Comparison of ENCODE assay signal across 25 mouse cellular contexts in the genomic region with DNA sequence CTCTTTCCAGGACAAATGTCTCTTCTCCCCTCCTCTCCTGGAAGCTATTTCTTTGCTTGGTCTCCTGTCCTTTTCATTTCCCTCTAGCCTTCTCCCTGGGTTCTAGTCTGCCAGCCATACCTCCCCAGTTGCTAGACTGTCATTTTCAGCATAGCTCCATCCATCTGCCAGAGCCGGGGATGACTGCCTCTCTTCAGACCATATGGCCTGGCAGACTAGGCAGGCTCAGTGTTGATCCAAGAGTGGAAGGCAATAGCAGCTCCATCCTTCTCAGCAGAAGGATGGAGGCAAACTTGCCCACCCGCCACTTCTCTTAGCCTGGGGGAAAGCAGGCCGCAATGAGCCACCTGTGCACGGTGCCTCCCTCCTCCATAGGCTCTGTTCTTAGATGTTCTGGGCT.
A peak's percentile ranks its signal among the peaks of the same experiment; 100 is the strongest.
DNase-seq lines count a peak whose midpoint lies in the region; ATAC-seq and TF ChIP-seq lines count a peak whose summit lies in the region.
"Had no signal": no experiment of that assay in that cellular context is flagged by ENCODE, and none has a peak within 500 bp of the region (broad histone marks: within the 10 kb centered on the region; RNA-seq: fewer than 3 reads in every experiment).

No protein-coding gene starts in this region.

- no peak overlapping the region for H3K4me2 ChIP-seq in forebrain, postnatal 0 days (ENCODE audit: low read depth)
- H3K4me2 ChIP-seq: embryonic facial prominence, embryonic 13.5 days; heart, embryonic 11.5 days; hindbrain, embryonic 14.5 days; intestine, embryonic 15.5 days; kidney, embryonic 15.5 days; limb, embryonic 12.5 days; liver, embryonic 13.5 days; lung, embryonic 15.5 days; midbrain, embryonic 12.5 days; stomach, embryonic 15.5 days had no signal

- H3K27ac ChIP-seq in forebrain, postnatal 0 days (ENCODE audit: low read depth, low read length) = no peak overlapping the region
- H3K27ac ChIP-seq: embryonic facial prominence, embryonic 13.5 days; hindbrain, embryonic 14.5 days; intestine, embryonic 15.5 days; kidney, embryonic 15.5 days; limb, embryonic 12.5 days; liver, embryonic 13.5 days; lung, embryonic 15.5 days; macrophage; midbrain, embryonic 12.5 days; stomach, embryonic 15.5 days had no signal

- TF ChIP-seq CTCF in forebrain, postnatal 0 days (IDR thresholded peaks at IDR 0.05; ENCODE audit: low read depth) = no peak

- no peak overlapping the region for H3K9ac ChIP-seq in forebrain, postnatal 0 days
- H3K9ac ChIP-seq: embryonic facial prominence, embryonic 13.5 days; hindbrain, embryonic 14.5 days; intestine, embryonic 15.5 days; kidney, embryonic 15.5 days; limb, embryonic 12.5 days; liver, embryonic 13.5 days; lung, embryonic 15.5 days; midbrain, embryonic 12.5 days; stomach, embryonic 15.5 days had no signal

- no peaks in the 10 kb centered on the region for H3K9me3 ChIP-seq in forebrain, postnatal 0 days (ENCODE audit: low read length)
- H3K9me3 ChIP-seq: embryonic facial prominence, embryonic 13.5 days; G1E; intestine, embryonic 15.5 days; kidney, embryonic 15.5 days; limb, embryonic 12.5 days; liver, embryonic 13.5 days; lung, embryonic 15.5 days; midbrain, embryonic 12.5 days; stomach, embryonic 15.5 days had no signal

- no peak overlapping the region for H3K4me3 ChIP-seq in forebrain, postnatal 0 days (ENCODE audit: low read depth, low read length)
- H3K4me3 ChIP-seq: embryonic facial prominence, embryonic 13.5 days; intestine, embryonic 15.5 days; kidney, embryonic 15.5 days; limb, embryonic 12.5 days; liver, embryonic 13.5 days; lung, embryonic 15.5 days; midbrain, embryonic 12.5 days; stomach, embryonic 15.5 days had no signal

- peak; percentile 65 for ATAC-seq in forebrain, postnatal 0 days
- ATAC-seq: CD4-positive, CD25-positive, alpha-beta regulatory T cell, adult 4 months; intestine, embryonic 15.5 days had no signal

- H3K4me1 ChIP-seq in forebrain, postnatal 0 days (ENCODE audit: insufficient read depth) = no peaks in the 10 kb centered on the region
- H3K4me1 ChIP-seq: embryonic facial prominence, embryonic 13.5 days; intestine, embryonic 15.5 days; kidney, embryonic 15.5 days; limb, embryonic 12.5 days; liver, embryonic 13.5 days; midbrain, embryonic 12.5 days; stomach, embryonic 15.5 days had no signal

- no peaks in the 10 kb centered on the region for H3K27me3 ChIP-seq in forebrain, postnatal 0 days (ENCODE audit: insufficient read depth, low read length)
- H3K27me3 ChIP-seq: embryonic facial prominence, embryonic 13.5 days; intestine, embryonic 15.5 days; kidney, embryonic 15.5 days; limb, embryonic 12.5 days; liver, embryonic 13.5 days; lung, embryonic 15.5 days; midbrain, embryonic 12.5 days; stomach, embryonic 15.5 days had no signal

- 78% methylated on average over 4 of the region's 4 CpGs for WGBS in forebrain, postnatal 0 days

- no peaks in the 10 kb centered on the region for H3K36me3 ChIP-seq in forebrain, postnatal 0 days (ENCODE audit: insufficient read depth)
- H3K36me3 ChIP-seq: embryonic facial prominence, embryonic 13.5 days; G1E; intestine, embryonic 15.5 days; kidney, embryonic 15.5 days; limb, embryonic 12.5 days; liver, embryonic 13.5 days; lung, embryonic 15.5 days; midbrain, embryonic 12.5 days; stomach, embryonic 15.5 days had no signal

- DNase-seq in cerebellum, postnatal 10 days = peak; percentile 24 to 57
- DNase-seq in cerebellum, adult 11 months = no peak
- peak; percentile 10 for DNase-seq in layer of hippocampus, adult 11-12 months (ENCODE audit: low spot score)
- DNase-seq in layer of hippocampus, adult 9-10 months (ENCODE audit: low spot score) = no peak
- peak; percentile 31 for DNase-seq in forebrain, postnatal 0 days
- DNase-seq in right cerebral cortex, postnatal 14 days = peak; percentile 8
- DNase-seq in yolk sac, embryonic 10.5 days (ENCODE audit: low spot score) = no peak
- DNase-seq in kidney, postnatal 4 days = no peak
- DNase-seq: cerebellum, adult 2 months; gastrocnemius, postnatal 36 days; heart, postnatal 14 days; liver, embryonic 13.5 days; thymus, postnatal 4 days had no signal

Comparison
In these comparisons a context has a peak if more than half of its experiments do, and no peak if none do; other contexts are left out.
1. DNase-seq: peak in cerebellum, postnatal 10 days (2 of 2), layer of hippocampus, adult 11-12 months (single experiment), forebrain, postnatal 0 days (single experiment) and right cerebral cortex, postnatal 14 days (single experiment); none in cerebellum, adult 11 months (single experiment), layer of hippocampus, adult 9-10 months (single experiment), yolk sac, embryonic 10.5 days (single experiment) and kidney, postnatal 4 days (0 of 2).